Mouse (Mus musculus) myocyte (in vitro differentiated cells): ENCODE results near the gene Rnf217. TPM values are rescaled to one million over a fixed set of nuclear protein-coding genes. Genes with fewer than 3 reads are reported as not detected.

Source experiments
- H3K27me3 ChIP-seq: one replicate; pipeline ENCODE4 v1.6.1; 2011; ENCODE audit not compliant: control insufficient read depth, insufficient read depth, insufficient read length
- H3K36me3 ChIP-seq: one replicate; pipeline ENCODE4 v1.6.1; 2011; ENCODE audit not compliant: control insufficient read depth, insufficient read depth
- H3K4me2 ChIP-seq: one replicate; pipeline ENCODE4 v1.6.1; 2011; ENCODE audit warnings: low read depth, control low read depth
- H3K4me3 ChIP-seq: one replicate; pipeline ENCODE4 v1.5.1; 2011; ENCODE audit warnings: mild to moderate bottlenecking, control low read depth, moderate library complexity
- H3K79me2 ChIP-seq: one replicate; pipeline ENCODE4 v1.6.1; 2011; ENCODE audit not compliant: control insufficient read depth, insufficient read depth
- H3ac ChIP-seq: one replicate; pipeline ENCODE4 v1.6.1; 2011; ENCODE audit not compliant: control insufficient read depth, insufficient read length
- CEBPB ChIP-seq: IDR thresholded peaks from 2 replicates; pipeline ENCODE4 v1.6.1; 2011; ENCODE audit warnings: mild to moderate bottlenecking, moderate library complexity; ENCODE audit not compliant: poor library complexity, insufficient read depth, severe bottlenecking
- E2F4 ChIP-seq: IDR thresholded peaks from one replicate; pipeline ENCODE4 v1.6.1; 2011; ENCODE audit warnings: mild to moderate bottlenecking, control low read depth, moderate library complexity; ENCODE audit not compliant: insufficient read depth
- MAX ChIP-seq: IDR thresholded peaks from one replicate; pipeline ENCODE4 v1.6.1; 2011; ENCODE audit warnings: low read depth, mild to moderate bottlenecking, control low read depth
- MYOD1 ChIP-seq, 3 experiments: IDR thresholded peaks; one replicate each; pipeline ENCODE4 v1.6.1; 2011; ENCODE audit warnings: control low read depth in 2 of 3, low read depth in 2 of 3, mild to moderate bottlenecking in 2 of 3, moderate library complexity in 1 of 3; ENCODE audit not compliant: insufficient read length in 2 of 3, control insufficient read depth in 1 of 3
- MYOG ChIP-seq, 3 experiments: IDR thresholded peaks; one replicate each; pipeline ENCODE4 v1.6.1; 2011; ENCODE audit warnings: control low read depth in 2 of 3, low read depth in 2 of 3, mild to moderate bottlenecking in 2 of 3; ENCODE audit not compliant: insufficient read length in 2 of 3, control insufficient read depth in 1 of 3, insufficient read depth in 1 of 3
- POLR2A ChIP-seq: IDR thresholded peaks from one replicate; pipeline ENCODE4 v1.6.1; 2011; ENCODE audit warnings: low read depth, mild to moderate bottlenecking, control low read depth, moderate library complexity; ENCODE audit not compliant: insufficient read length
- POLR2AphosphoS2 ChIP-seq: IDR thresholded peaks from one replicate; pipeline ENCODE4 v1.6.1; 2011; ENCODE audit warnings: low read depth, control low read depth; ENCODE audit not compliant: insufficient read length
- REST ChIP-seq: IDR thresholded peaks from one replicate; pipeline ENCODE4 v1.6.1; 2011; ENCODE audit warnings: mild to moderate bottlenecking, control low read depth, moderate library complexity; ENCODE audit not compliant: insufficient read depth, insufficient read length
- SRF ChIP-seq: IDR thresholded peaks from one replicate; pipeline ENCODE4 v1.6.1; 2011; ENCODE audit warnings: low read depth; ENCODE audit not compliant: control insufficient read depth, insufficient read length
- TCF12 ChIP-seq: IDR thresholded peaks from one replicate; pipeline ENCODE4 v1.6.1; 2011; ENCODE audit warnings: mild to moderate bottlenecking, control low read depth; ENCODE audit not compliant: poor library complexity, insufficient read depth, severe bottlenecking
- TCF3 ChIP-seq: IDR thresholded peaks from one replicate; pipeline ENCODE4 v1.6.1; 2011; ENCODE audit warnings: low read depth, control low read depth; ENCODE audit not compliant: insufficient read length
- USF1 ChIP-seq: IDR thresholded peaks from one replicate; pipeline ENCODE4 v1.6.1; 2011; ENCODE audit warnings: low read depth, mild to moderate bottlenecking, control low read depth, moderate library complexity
- polyA plus RNA-seq: library from polyadenylated mRNA; unstranded; fragments of >200 nt; fragmentation: generic; extraction: Trizol; gene quantifications from one replicate; pipeline ENCODE4 v1.2.1, GENCODE M21; 2012; ENCODE audit warnings: missing spikeins

Gene Rnf217
- polyA plus RNA-seq, 1 experiment: 5.8 TPM

GRCm38 (mm10) chr10:31465424-31465823, 143.6 kb downstream of the Rnf217 start:
- peak overlapping the region; percentile 47 for H3K4me2 ChIP-seq

GRCm38 (mm10) chr10:31463044-31463443, 145.9 kb downstream of the Rnf217 start:
- peak overlapping the region; percentile 33 for H3K4me2 ChIP-seq
- no peaks in the 10 kb centered on the region for H3K36me3 ChIP-seq
- H3ac ChIP-seq: no peak overlapping the region
- no peaks in the 10 kb centered on the region for H3K27me3 ChIP-seq
- TF ChIP-seq MYOG (IDR thresholded peaks at IDR 0.05; ENCODE audit: control insufficient read depth in 1 of 3, insufficient read depth in 1 of 3, insufficient read length in 2 of 3, low read depth in 2 of 3) (no peak), CEBPB (0 out of 2 replicates have a peak, but pooled peaks have one; percentile 11), TCF12 (peak; percentile 5), TCF3 (no peak), MYOD1 (IDR thresholded peaks at IDR 0.05; ENCODE audit: control insufficient read depth in 1 of 3, insufficient read length in 2 of 3, low read depth in 2 of 3) (peak in 2 of 3 experiments; percentile 58 to 61)
- no peak overlapping the region for H3K4me3 ChIP-seq
- no peaks in the 10 kb centered on the region for H3K79me2 ChIP-seq

More at GRCm38 (mm10) chr10:31465424-31465823, 143.6 kb downstream of the Rnf217 start:
- Histone ChIP-seq H3ac (no peak overlapping the region), H3K4me3 (no peak overlapping the region), H3K36me3 (no peaks in the 10 kb centered on the region), H3K79me2 (no peaks in the 10 kb centered on the region), H3K27me3 (no peaks in the 10 kb centered on the region)
- TF ChIP-seq TCF12 (no peak), POLR2A (no peak), USF1 (no peak), CEBPB (no peak), MYOG (IDR thresholded peaks at IDR 0.05; ENCODE audit: control insufficient read depth in 1 of 3, insufficient read depth in 1 of 3, insufficient read length in 2 of 3, low read depth in 2 of 3) (no peak), TCF3 (no peak), REST (no peak), POLR2AphosphoS2 (no peak), MAX (no peak), SRF (no peak), MYOD1 (IDR thresholded peaks at IDR 0.05; ENCODE audit: control insufficient read depth in 1 of 3, insufficient read length in 2 of 3, low read depth in 2 of 3) (no peak), E2F4 (no peak)

GRCm38 (mm10) chr10:31456806-31457205, 152.2 kb downstream of the Rnf217 start:
- H3K79me2 ChIP-seq: no peaks in the 10 kb centered on the region
- H3K4me3 ChIP-seq: no peak overlapping the region
- no peaks in the 10 kb centered on the region for H3K36me3 ChIP-seq
- H3K27me3 ChIP-seq: no peaks in the 10 kb centered on the region
- TF ChIP-seq TCF12 (no peak), TCF3 (no peak), POLR2AphosphoS2 (no peak), USF1 (no peak), MYOD1 (IDR thresholded peaks at IDR 0.05; ENCODE audit: control insufficient read depth in 1 of 3, insufficient read length in 2 of 3, low read depth in 2 of 3) (no peak), POLR2A (no peak), SRF (no peak), REST (no peak), MYOG (IDR thresholded peaks at IDR 0.05; ENCODE audit: control insufficient read depth in 1 of 3, insufficient read depth in 1 of 3, insufficient read length in 2 of 3, low read depth in 2 of 3) (no peak), E2F4 (no peak), MAX (no peak)
- H3ac ChIP-seq: no peak overlapping the region
- H3K4me2 ChIP-seq: no peak overlapping the region

- peak in 2 of 3 experiments; percentile 25 to 71 for TF ChIP-seq MYOD1 (IDR thresholded peaks at IDR 0.05; ENCODE audit: control insufficient read depth in 1 of 3, insufficient read length in 2 of 3, low read depth in 2 of 3)
- 0 out of 2 replicates have a peak, but pooled peaks have one; percentile 28 for TF ChIP-seq CEBPB
- TF ChIP-seq MYOG (IDR thresholded peaks at IDR 0.05; ENCODE audit: control insufficient read depth in 1 of 3, insufficient read depth in 1 of 3, insufficient read length in 2 of 3, low read depth in 2 of 3): peak in 2 of 3 experiments; percentile 19 to 89
- TF ChIP-seq USF1: no peak
- no peak overlapping the region for H3ac ChIP-seq
- H3K79me2 ChIP-seq: no peaks in the 10 kb centered on the region
Measured at GRCm38 (mm10) chr10:31447083-31447482, 161.9 kb downstream of the Rnf217 start.

More at GRCm38 (mm10) chr10:31447083-31447482, 161.9 kb downstream of the Rnf217 start:
- H3K36me3 ChIP-seq: no peaks in the 10 kb centered on the region
- H3K27me3 ChIP-seq: no peaks in the 10 kb centered on the region
- no peak overlapping the region for H3K4me3 ChIP-seq
- peak overlapping the region; percentile 75 for H3K4me2 ChIP-seq
